8 mouse cellular contexts compared by ENCODE assay signal in genomic region chr13:37541674-37542073, GRCm38 (mm10).
DNase-seq lines count a peak whose midpoint lies in the region; ATAC-seq and TF ChIP-seq lines count a peak whose summit lies in the region.

No protein-coding gene starts in this region.

- H3K4me3 ChIP-seq in testis, adult 2 months (ENCODE audit: control insufficient read depth, low read depth, low read length) = no peak overlapping the region
- no peak overlapping the region for H3K4me3 ChIP-seq in embryonic facial prominence, embryonic 12.5 days
- H3K4me3 ChIP-seq in heart, postnatal 0 days (ENCODE audit: low read depth, low read length) = no peak overlapping the region
- H3K4me3 ChIP-seq in liver, postnatal 0 days (ENCODE audit: low read depth, low read length) = no peak overlapping the region
- no peak overlapping the region for H3K4me3 ChIP-seq in neural tube, embryonic 15.5 days (replicated peaks)

- no peak for DNase-seq in testis, postnatal 14 days (ENCODE audit: low spot score)
- peak; percentile 76 for DNase-seq in heart, postnatal 0 days (ENCODE audit: low spot score)
- DNase-seq in kidney, postnatal 14 days = peak; percentile 73
- peak; percentile 71 for DNase-seq in liver, postnatal 0 days
- DNase-seq in thymus, postnatal 36 days = peak; percentile 76 to 84

- no peaks in the 10 kb centered on the region for H3K4me1 ChIP-seq in testis, adult 2 months (ENCODE audit: control insufficient read depth, insufficient read depth, low read length)
- peaks cover 15% of the 10 kb centered on the region for H3K4me1 ChIP-seq in embryonic facial prominence, embryonic 12.5 days
- no peaks in the 10 kb centered on the region for H3K4me1 ChIP-seq in heart, postnatal 0 days (ENCODE audit: control insufficient read depth, insufficient read depth)
- H3K4me1 ChIP-seq in liver, postnatal 0 days (ENCODE audit: insufficient read depth) = peaks cover 23% of the 10 kb centered on the region
- no peaks in the 10 kb centered on the region for H3K4me1 ChIP-seq in neural tube, embryonic 15.5 days

- H3K9ac ChIP-seq in embryonic facial prominence, embryonic 12.5 days = no peak overlapping the region
- no peak overlapping the region for H3K9ac ChIP-seq in heart, postnatal 0 days (replicated peaks; ENCODE audit: low read depth, low read length)
- peak overlapping the region; percentile 36; the same call in 1 of the 2 replicates for H3K9ac ChIP-seq in liver, postnatal 0 days (replicated peaks)
- H3K9ac ChIP-seq in neural tube, embryonic 15.5 days (replicated peaks) = no peak overlapping the region

- no peaks in the 10 kb centered on the region for H3K36me3 ChIP-seq in testis, adult 2 months (ENCODE audit: control insufficient read depth, insufficient read depth, low read length)
- H3K36me3 ChIP-seq in embryonic facial prominence, embryonic 12.5 days = no peaks in the 10 kb centered on the region
- H3K36me3 ChIP-seq in heart, postnatal 0 days (replicated peaks; ENCODE audit: control insufficient read depth, insufficient read depth, low read length) = no peaks in the 10 kb centered on the region
- H3K36me3 ChIP-seq in liver, postnatal 0 days (replicated peaks; ENCODE audit: insufficient read depth, low read length) = no peaks in the 10 kb centered on the region
- H3K36me3 ChIP-seq in neural tube, embryonic 15.5 days = no peaks in the 10 kb centered on the region

- peak overlapping the region; percentile 30 for H3K4me2 ChIP-seq in embryonic facial prominence, embryonic 12.5 days (replicated peaks)
- peak overlapping the region; percentile 19; the same call in 1 of the 2 replicates for H3K4me2 ChIP-seq in heart, postnatal 0 days (ENCODE audit: low read depth, low read length)
- H3K4me2 ChIP-seq in liver, postnatal 0 days (ENCODE audit: low read depth, low read length) = peak overlapping the region; percentile 50
- H3K4me2 ChIP-seq in neural tube, embryonic 15.5 days = peak overlapping the region; percentile 11; the same call in 1 of the 2 replicates

- peak; percentile 69; the same call in 1 of the 2 replicates for ATAC-seq in embryonic facial prominence, embryonic 12.5 days (ENCODE audit: insufficient number of reproducible peaks, insufficient read depth, low FRiP score, low TSS enrichment)
- peak; percentile 83 for ATAC-seq in heart, postnatal 0 days (ENCODE audit: insufficient read depth, low read depth)
- ATAC-seq in liver, postnatal 0 days = peak; percentile 51
- ATAC-seq in neural tube, embryonic 15.5 days (ENCODE audit: low FRiP score) = no peak; the same call in 1 of the 2 replicates

- peak; percentile 10; the same call in 1 of the 2 replicates for TF ChIP-seq CTCF in testis, adult 2 months (IDR thresholded peaks at IDR 0.05; ENCODE audit: control insufficient read depth, insufficient read depth, insufficient replicate concordance, low read depth, low read length)
- TF ChIP-seq CTCF in heart, postnatal 0 days (IDR thresholded peaks at IDR 0.05; ENCODE audit: low read depth) = peak; percentile 72
- peak; percentile 76 for TF ChIP-seq CTCF in liver, postnatal 0 days (IDR thresholded peaks at IDR 0.05; ENCODE audit: low read depth)

- no peak for TF ChIP-seq POLR2A in testis, adult 2 months (IDR thresholded peaks at IDR 0.05; ENCODE audit: control insufficient read depth, low read depth, low read length)

- TF ChIP-seq EP300 in heart, postnatal 0 days (IDR thresholded peaks at IDR 0.05; ENCODE audit: low read depth) = no peak
- no peak for TF ChIP-seq EP300 in liver, postnatal 0 days (IDR thresholded peaks at IDR 0.05; ENCODE audit: low read depth)

- WGBS in embryonic facial prominence, embryonic 12.5 days = 5% methylated on average over 6 of the region's 6 CpGs
- WGBS in heart, postnatal 0 days = 9% methylated on average over 6 of the region's 6 CpGs
- WGBS in liver, postnatal 0 days (ENCODE audit: insufficient replicate concordance) = 10% methylated on average over 6 of the region's 6 CpGs
- 10% methylated on average over 6 of the region's 6 CpGs for WGBS in neural tube, embryonic 15.5 days

- 0 out of 2 replicates have a peak overlapping the region, but pooled peaks have one; percentile 5 for H3K27ac ChIP-seq in testis, adult 2 months (ENCODE audit: control insufficient read depth, insufficient read depth, low read depth, low read length)
- H3K27ac ChIP-seq in embryonic facial prominence, embryonic 12.5 days = no peak overlapping the region
- no peak overlapping the region for H3K27ac ChIP-seq in heart, postnatal 0 days (ENCODE audit: low read depth)
- H3K27ac ChIP-seq in liver, postnatal 0 days (ENCODE audit: low read depth) = no peak overlapping the region; the same call in 1 of the 2 replicates
- no peak overlapping the region for H3K27ac ChIP-seq in neural tube, embryonic 15.5 days (replicated peaks)

- H3K27me3 ChIP-seq in testis, adult 2 months (ENCODE audit: control insufficient read depth, insufficient read depth, low read length) = no peaks in the 10 kb centered on the region
- H3K27me3 ChIP-seq in embryonic facial prominence, embryonic 12.5 days = no peaks in the 10 kb centered on the region
- H3K27me3 ChIP-seq in heart, postnatal 0 days (ENCODE audit: control insufficient read depth, insufficient read depth, low read length) = no peaks in the 10 kb centered on the region
- no peaks in the 10 kb centered on the region for H3K27me3 ChIP-seq in liver, postnatal 0 days (ENCODE audit: insufficient read depth, low read length)
- no peaks in the 10 kb centered on the region for H3K27me3 ChIP-seq in neural tube, embryonic 15.5 days (replicated peaks)

- no peaks in the 10 kb centered on the region for H3K9me3 ChIP-seq in embryonic facial prominence, embryonic 12.5 days
- no peaks in the 10 kb centered on the region for H3K9me3 ChIP-seq in heart, postnatal 0 days (replicated peaks; ENCODE audit: control insufficient read depth, low read length)
- no peaks in the 10 kb centered on the region for H3K9me3 ChIP-seq in liver, postnatal 0 days (ENCODE audit: low read length)
- H3K9me3 ChIP-seq in neural tube, embryonic 15.5 days (replicated peaks) = no peaks in the 10 kb centered on the region

Comparison
In these comparisons a context has a peak if more than half of its experiments do, and no peak if none do; other contexts are left out.
1. CTCF ChIP-seq: peak in every context shown above with its lines; median percentile 76 in liver, postnatal 0 days; 72 in heart, postnatal 0 days; 10 in testis, adult 2 months.